Mouse (Mus musculus) C2C12 (cell line): ENCODE data around the gene Med13l.

Source experiments
- CTCF ChIP-seq: IDR thresholded peaks from one replicate; pipeline ENCODE4 v1.5.1; 2011; ENCODE audit not compliant: control insufficient read depth, insufficient read depth, insufficient read length
- MAX ChIP-seq: IDR thresholded peaks from one replicate; pipeline ENCODE4 v1.6.1; 2011; ENCODE audit warnings: mild to moderate bottlenecking, control low read depth
- MYOG ChIP-seq: IDR thresholded peaks from one replicate; pipeline ENCODE4 v1.6.1; 2011; ENCODE audit not compliant: control insufficient read depth, insufficient read length; ENCODE audit errors: extremely low read depth

DNA sequence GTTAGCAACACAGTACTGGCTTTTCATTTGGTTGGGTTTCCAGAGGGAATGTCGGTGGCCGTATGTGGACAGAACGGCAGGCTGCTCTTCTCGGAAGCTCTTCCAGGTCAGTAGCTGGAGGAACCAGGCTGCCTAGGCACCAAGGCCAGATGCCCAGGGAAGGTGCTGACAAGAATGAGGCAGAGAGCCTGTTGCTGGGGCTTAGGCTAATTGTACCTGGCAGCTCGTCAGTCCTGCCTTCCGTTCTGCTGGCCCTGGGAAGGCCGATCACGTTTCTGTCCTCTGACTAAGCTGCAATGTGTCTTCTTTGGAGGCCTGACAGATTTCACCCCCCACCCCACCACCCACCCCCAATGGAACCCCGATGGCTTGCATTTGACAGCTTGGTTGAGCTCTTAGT, 251.9 kb downstream of the Med13l start:
- TF ChIP-seq CTCF = no peak
- no peak for TF ChIP-seq MAX
- no peak for TF ChIP-seq MYOG
